Mouse (Mus musculus): ENCODE results near the gene Cd320.
"Not testable (repeated sequence)": the region's sequence is repeated elsewhere in the genome, so short reads cannot be mapped to it uniquely, and the experiment has no call there.

The Cd320 gene

DNA sequence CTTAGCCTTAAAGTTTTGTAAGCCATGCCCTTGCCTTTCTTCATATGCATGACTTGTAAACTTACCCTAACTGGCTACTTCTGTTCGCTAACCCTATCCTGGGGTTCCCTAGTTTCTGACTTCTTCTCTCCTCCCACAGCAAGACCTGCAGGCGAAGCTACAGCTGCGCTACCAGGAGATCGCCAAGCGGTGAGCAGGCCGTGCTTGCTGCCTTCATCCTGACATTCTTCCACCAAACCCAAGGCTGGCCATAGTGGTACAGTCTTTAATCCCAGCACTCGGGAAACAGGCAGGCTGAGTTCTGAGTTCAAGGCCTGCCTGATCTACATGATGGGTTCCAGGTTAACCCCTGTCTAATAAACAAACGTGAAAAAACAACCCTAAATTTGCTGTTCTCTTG lies 17.4 kb upstream of the Cd320 start:
- no peak for DNase-seq

DNA sequence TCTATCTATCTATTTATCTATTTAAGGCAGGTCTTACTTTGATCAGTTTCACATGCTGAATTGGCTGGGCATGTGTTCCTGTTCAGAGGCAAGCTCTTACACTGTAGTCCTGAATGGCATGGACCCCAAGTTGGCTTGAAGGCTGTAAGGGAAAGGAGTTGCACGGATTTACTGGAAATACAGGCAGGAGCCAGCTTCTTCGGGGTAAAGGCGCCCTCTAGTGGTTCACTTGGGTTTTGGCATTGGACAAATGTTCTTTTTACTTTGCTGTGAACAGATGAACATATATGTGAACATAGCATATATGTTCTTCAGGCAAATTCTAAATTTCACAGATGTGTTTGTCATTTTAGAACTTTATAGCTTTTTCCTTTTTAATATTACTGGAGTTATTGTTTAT lies 16.0 kb upstream of the Cd320 start:
- DNase-seq: peak; percentile 73

DNA sequence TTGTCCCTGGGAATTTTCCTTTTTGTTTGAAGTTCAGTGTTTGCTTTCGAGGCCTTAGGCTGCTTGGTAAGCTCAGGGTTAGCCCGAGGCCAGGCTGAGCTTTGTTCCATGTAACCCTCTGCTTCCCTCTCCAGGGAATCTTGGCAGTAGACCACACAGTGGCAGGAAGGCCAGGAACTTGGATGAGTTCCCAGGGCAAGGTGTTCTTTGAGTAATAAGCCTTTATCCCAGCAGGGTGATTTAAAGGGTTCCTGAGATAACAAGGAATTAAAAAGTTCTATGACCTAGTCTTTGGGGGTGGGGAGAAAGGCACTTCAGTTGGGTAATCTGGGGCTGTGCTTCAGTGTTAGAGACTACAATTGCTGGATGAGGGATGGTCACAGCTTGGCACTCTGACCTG lies 14.0 kb upstream of the Cd320 start:
- peak; percentile 53 for DNase-seq

DNA sequence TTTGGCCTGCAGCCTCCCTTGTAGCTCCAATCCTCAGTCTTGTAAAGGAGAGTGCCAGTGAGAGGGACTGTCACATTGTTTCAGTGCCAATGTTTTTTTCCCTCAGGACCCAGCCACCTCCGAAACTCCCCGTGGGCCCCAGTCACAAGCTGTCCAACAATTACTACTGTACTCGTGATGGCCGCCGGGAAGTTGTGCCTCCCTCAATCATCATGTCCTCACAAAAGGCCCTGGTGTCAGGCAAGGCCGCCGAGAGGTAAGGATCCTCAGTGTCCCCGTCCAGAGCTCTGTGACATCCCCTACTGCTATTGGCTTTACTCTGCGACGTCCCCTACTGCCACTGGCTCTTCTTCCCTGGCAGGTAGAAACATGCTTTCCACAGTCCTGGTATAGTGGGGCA lies 13.3 kb upstream of the Cd320 start:
- DNase-seq: no peak

DNA sequence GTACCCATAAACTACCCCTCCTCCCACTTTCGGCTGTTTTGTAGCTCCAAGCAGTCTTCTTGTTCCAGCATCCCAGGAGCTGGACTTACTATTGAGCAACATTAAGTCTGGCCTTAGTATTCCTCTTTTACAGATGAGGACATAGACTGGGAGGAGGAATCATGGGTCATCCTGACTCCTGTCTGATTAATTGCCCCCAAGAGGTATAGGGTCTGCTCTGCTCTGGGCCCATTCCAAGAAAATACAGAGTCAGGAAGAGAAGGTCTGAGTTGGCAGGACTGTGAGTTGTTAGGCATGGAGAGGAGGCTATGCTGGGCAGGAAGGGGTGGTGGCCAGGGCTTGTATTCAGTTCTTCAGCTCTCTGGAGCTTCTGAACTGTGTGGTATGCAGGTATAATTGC lies 1.3 kb downstream of the Cd320 start:
- DNase-seq: no peak

DNA sequence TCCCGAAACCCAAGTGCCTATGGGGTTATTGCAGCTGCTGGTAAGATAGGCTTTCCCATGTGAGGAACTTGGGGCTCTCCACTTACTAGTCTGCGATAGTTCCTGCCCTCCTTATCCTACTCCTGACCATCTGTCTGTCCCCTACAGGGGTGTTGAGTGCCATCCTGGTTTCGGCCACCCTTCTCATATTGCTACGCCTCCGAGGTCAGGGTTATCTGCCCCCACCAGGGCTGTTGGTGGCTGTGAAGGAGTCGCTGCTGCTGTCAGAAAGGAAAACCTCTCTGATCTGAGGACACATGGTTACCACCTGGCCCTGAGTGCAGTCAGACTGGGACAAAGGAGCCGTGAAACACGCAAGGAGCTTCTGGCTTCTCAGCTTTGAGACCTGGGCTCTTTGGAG lies 5.2 kb downstream of the Cd320 start:
- no peak for DNase-seq

DNA sequence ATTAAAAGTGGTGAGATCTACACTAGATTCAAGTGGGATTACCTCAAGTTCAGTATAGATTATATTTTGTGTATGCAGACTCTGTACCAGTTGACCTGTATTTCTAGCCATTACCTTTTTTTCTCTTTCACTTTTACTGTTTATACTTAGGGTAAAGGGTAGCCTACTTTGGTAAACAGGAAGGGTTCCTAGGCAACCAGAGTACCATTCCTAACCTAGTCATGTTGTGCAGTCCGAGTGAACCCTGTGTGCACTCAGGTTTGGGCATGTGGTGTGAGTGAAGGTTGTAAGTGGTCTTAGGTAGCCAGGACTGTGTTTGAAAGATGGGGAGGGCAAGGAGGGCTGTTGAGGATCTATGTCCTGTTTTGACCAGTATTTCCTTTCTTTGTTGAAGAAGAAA lies 8.4 kb downstream of the Cd320 start:
- no peak for DNase-seq

DNA sequence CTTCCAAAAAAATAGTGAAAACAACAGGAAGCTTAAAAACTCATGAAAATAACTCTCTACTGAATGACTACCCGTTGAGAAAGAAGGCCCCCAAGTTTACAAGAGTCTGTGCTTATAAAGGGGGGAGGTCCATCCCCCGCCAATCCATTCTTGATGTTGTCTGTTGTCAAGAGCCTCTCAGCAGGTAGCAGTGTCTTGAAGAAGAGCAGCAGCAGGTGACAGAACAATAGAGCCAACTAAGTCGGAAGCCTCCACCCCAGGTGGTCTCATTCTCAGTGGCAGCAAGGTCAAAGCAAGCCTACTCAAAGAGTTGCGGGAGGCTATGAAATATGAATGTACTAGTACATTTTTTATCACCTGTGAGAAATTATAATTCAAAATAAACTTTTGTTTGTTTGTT lies 14.9 kb downstream of the Cd320 start:
- DNase-seq: no peak

DNA sequence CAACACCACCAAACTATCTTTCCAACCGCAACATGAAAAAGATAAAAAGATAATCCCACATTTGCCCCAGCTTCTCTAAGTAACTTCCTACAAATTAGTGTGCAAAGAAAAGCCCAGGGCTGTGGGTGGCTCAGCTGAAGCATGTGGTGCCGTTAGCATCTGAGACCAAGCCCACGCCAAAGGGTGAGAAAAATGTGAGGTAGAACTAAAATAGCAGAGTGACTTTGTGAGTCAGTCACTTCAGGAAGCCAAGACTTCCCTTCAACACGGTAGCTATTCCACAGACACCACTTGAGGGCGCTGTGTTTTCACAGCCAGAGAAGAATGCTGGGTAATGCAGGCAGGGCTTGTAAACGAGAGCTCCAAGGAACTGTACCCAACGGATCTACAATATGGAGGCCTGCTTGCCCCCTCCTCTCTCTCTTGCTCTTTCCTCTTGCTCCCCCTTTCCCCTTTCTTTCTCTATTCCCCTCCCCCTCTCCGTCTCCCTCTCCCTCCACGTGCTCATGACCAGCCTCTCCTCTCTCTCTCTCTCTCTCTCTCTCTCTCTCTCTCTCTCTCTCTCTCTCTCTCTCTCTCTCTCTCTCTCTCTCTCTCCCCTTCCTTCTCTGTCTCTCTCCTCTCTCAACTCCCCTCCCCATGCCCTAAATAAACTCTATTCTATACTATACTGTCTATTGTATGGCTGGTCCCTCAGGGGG lies 22.6 kb downstream of the Cd320 start:
- DNase-seq: no peak

DNA sequence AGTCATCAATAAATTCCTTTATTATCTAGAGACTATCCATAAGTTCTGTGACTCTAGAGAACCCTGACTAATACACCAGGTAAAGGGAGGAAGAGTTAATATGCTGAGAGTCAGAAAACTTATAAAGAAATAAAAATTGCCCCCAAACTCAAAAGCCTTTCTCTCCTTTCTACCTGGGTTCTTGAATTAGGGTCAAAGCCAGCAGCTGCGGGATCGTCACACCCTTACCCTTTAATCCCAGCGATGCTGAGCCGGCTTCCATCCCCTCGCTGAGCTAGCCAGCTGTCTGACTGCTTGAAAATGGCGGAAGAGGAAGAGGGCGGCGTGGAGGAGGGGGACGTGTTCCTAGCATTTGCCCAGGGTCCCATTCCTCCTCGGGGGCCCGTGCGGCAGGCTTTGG lies 30.6 kb downstream of the Cd320 start, which contains the start of gene Gm7029:
Gene Gm7029, plus strand, starts transcription at position 301 of the 400 bp plus-strand sequence.
- DNase-seq: not testable (repeated sequence)

DNA sequence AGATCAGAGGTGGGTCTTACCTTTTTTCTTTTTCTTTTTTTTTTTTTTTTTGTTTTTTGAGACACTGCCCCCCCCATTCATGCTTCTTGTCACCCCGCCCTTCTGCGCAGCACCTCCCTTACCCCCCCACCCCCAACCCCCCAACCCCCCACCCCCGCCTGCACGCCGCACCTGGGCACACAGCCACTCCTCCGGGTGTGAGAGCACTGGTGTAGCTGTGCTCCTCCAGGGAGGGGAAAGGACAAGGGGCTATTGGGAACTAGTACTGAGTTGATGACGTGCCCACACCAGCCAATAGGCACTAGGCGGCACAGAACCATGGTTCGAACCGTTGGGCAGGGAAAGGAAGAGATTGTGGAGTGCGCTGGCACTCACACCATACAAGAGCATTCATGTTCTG lies 31.5 kb downstream of the Cd320 start:
- DNase-seq: no peak

DNA sequence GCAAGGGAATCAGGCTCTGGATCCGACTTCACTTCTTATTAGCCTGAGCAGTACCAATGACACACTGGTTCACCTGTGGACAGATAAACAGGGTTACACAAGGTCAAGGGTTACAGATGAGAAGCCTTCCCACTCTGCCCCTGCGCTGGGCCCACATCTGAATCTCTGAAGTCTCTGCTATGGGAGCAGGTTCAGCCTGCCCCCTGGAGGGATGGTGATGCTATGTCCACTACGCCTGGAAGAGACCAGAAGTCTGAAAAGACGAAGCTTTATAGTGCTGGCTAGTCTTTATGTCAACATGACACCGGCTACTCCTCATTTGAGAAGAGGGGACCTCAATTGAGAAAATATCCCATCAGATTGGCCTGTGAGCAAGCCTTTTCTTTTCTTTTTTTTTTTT lies 32.9 kb downstream of the Cd320 start:
- not testable (repeated sequence) for DNase-seq

DNA sequence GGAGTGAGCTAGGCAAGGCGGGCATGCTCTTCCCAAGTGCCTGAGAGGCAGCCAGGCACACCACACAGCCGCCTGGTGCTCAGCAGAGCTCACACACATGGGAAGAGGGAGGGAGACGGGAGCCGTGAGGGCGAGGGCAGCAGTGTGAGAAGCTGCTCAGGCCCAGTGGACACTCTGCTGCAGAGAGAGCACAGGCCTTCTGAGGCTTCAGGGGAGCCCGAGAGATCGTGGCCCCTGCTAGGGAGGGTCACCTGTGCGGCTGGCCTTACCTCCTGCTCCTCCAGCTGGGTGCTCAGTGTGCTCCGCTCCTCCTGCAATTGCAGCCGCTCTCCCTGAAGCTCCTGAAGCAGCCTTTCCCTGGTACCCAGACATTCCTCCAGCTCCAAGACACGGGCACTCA lies 41.4 kb downstream of the Cd320 start:
- not testable (repeated sequence) for DNase-seq

DNA sequence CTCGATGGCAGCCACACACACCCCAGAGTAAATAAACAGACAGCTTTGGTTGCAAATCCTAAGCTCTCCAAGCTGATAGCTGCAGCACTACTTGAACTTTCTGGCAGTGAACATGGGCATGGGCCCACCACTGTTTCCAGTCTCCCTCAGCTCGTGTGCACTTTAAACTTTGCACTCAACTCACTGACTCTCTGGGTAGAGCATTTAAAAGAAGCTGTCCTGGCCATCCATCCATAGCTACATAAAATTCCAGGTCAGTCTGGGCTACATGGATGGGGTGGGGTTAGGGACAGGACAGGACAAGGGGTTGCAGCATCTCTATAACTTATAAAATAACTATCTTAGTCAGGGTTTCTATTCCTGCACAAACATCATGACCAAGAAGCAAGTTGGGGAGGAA lies 44.9 kb downstream of the Cd320 start:
- not testable (repeated sequence) for DNase-seq

DNA sequence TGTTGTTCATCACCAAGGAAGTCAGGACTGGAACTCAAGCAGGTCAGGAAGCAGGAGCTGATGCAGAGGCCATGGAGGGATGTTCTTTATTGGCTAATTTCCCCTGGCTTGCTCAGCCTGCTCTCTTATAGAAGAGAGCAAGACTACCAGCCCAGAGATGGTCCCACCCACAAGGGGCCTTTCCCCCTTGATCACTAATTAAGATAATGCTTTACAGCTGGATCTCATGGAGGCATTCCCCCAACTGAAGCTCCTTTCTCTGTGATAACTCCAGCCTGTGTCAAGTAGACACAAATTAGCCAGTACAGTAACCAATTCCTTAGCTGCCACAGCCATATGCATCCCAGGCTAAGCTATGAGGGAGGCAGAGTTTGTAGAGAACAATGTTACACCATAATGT lies 45.3 kb downstream of the Cd320 start:
- DNase-seq: not testable (repeated sequence)

DNA sequence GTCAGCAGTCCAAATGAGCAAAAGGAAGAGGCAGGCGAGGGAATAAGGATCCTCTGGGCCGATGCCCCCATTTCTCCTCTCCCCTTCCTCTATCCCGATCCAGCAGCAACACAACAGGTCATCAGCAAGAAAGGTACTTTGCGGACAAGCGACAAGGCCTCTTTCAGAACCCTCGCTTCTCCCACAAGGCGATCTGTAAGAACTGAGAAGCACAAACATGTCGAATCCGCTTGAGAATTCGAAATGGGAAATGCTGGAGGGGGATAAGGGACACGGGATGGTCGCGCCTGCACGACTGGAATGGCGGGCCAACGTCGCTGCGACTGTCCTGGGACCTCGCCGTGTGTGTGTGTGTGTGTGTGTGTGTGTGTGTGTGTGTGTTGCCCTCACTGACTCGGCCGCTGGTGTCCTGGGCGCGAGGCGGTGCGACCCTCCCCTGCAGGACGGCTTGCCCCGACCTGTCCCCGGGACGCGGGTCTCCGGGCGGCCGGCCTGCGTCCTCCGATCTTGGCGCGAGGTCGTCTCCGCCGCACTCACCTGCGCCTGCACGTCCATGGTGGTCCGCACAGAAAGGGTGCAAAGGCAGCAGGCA lies 47.1 kb downstream of the Cd320 start:
- not testable (repeated sequence) for DNase-seq

DNA sequence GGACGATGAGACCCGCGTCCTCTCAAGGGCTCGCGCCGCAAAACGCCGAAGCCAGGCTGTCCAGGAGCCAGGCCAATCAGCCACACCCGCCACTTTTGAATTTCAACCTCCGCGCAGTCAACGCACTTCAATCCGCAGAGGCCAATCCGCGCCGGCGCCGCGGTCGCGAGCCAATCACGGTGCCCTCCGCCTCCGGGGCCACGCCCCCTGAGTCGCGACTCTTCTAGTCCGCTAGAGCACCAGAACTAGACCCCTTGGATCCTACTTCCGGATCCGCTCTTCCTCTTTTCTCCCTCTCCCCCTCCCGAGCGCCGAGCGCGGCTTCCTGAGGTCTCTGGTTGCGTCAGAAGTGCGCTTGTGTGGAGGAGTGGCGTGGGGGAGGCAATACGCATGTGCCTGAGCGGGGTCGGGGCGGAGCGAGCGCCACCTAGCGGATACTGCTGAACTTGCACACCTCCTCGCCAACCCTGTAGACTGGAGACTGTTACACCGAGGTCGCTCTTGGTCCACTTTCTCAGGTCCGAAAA lies 47.7 kb downstream of the Cd320 start, which contains the start of gene Kifc1:
Gene Kifc1, minus strand, starts transcription at position 129 of the 527 bp plus-strand sequence.
- DNase-seq: peak; percentile 99

DNA sequence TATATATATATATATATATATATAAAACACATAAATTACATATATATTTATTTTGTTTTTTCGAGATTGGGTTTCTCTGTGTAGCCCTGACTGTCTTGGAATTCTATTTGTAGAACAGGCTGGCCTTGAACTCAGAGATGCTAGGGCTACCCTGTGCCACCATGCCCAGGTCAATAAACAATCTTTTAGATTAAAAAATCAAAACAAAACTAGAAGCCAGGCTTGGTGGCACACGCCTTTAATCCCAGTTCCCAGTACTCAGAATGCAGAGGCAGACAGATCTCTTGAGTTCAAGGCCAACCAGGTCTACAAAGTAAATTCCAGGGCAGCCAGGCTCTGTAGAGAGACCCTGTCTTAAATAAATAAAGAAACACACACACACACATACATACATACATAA lies 48.5 kb downstream of the Cd320 start:
- DNase-seq: no peak

DNA sequence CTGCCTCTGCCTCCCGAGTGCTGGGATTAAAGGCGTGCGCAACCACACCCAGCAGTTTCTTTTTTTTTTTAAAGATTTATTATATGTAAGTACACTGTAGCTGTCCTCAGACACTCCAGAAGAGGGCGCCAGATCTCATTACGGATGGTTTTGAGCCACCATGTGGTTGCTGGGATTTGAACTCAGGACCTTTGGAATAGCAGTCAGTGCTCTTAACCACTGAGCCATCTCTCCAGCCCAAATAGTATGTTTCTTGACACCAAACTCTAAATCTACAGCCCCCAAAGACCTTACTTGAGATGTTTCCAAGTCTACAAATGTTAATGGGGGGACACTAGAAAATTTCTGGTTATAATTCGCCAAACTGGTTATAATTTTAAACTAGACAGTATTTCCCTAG lies 49.0 kb downstream of the Cd320 start:
- DNase-seq: peak; percentile 22

DNA sequence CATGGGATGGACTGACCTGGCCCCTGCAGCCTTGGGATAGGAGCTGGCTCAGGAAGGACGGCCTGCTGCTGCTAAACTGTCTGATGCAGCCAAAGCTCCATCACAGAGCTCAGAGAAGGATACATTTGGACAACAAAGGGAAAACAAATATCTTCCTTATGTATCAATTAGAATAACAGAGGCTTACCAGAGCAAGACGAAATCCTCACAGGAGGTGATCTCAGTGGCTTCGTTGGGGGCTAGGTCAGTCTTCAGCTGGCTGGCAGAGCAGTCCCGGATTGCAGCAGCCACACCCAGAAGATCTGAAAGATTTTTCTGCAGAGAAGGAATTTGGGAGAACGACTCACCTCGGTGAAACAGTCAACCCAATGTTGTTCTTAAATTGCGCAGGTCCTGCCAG lies 49.5 kb downstream of the Cd320 start:
- no peak for DNase-seq

DNA sequence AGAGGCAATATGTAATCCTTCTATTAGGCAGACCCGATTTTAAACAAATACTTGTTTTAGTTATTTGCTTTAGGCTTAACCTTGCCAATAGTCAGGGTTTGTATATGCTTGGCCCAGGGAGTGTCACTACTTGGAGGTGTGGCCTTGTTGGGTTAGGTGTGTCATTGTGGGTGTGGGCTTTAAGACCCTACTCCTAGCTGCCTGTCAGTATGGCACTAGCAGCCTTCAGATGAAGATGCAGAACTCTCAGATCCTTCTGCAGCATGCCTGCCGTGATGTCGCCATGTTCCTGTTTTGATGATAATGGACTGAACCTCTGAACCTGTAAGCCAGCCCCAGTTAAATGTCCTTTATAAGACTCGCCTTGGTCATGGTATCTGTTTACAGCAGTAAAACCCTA lies 50.1 kb downstream of the Cd320 start:
- DNase-seq: not testable (repeated sequence)

DNA sequence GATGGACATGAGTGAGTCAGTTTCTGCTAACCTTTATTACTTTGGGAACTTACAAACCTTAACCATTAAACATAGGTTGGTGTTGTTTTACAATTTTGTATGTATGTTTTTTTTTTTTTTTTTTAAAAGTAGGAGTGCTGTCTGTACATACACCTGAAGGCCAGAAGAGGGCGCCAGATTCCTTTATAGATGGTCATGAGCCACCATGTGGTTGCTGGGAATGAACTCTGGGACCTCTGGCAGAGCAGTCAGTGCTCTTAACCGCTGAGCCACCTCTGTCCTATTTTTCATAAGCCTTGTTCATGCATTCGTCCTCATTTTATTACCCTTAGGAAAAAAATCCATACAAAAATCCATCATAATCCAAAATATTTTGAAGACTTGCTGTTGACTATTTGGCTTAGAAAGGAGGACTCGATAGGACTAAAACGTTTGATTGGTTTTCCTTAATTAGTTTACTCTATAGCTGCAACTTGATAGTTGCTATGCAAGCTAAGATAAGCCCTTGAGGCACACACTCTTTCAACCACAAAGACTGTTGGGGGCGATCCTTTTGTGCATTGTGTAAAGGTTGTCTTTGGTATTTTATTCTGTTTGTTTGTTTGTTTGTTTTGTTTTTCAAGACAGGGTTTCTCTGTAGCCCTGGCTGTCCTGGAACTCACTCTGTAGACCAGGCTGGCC lies 54.4 kb downstream of the Cd320 start:
- peak; percentile 28 for DNase-seq

DNA sequence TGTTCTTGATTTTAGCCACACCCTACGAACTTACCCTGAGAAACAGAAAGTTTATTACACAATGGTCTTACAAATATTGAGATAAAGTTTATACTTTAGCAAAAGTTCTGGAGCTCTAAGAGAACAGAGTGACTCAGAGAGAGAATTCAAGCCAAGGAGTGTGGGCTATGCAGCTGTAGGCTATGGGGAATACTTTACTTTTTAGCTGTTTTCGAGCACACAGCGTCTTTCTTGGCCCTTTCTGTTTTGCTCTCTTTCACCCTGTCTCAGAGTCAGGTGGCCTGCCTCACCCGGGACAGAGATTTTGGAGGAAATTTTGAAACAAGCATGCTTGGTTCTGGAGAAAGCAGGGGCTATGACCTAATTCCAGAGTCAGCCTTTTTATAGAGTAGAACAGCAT lies 55.3 kb downstream of the Cd320 start:
- DNase-seq: not testable (repeated sequence)

All from cerebellum, adult 8-10 months (tissue).